Mouse (Mus musculus) thymus, adult 2 months (tissue): ENCODE measurements around the gene Tlx3.

ENCODE experiments used
- CTCF ChIP-seq: fragments of 200-500 bp; IDR thresholded peaks from 2 replicates; pipeline ENCODE4 v1.5.1; 2012; ENCODE audit warnings: mild to moderate bottlenecking, control low read depth, low read length, moderate library complexity, borderline replicate concordance; ENCODE audit not compliant: control insufficient read depth, poor library complexity, insufficient read depth; ENCODE audit errors: extremely low read depth
- POLR2A ChIP-seq: fragments of 200-500 bp; IDR thresholded peaks from 2 replicates; pipeline ENCODE4 v1.6.1; 2012; ENCODE audit warnings: mild to moderate bottlenecking, low read length, control low read depth, moderate library complexity; ENCODE audit not compliant: control insufficient read depth, poor library complexity, insufficient read depth; ENCODE audit errors: extremely low read depth

GRCm38 (mm10) chr11:33221566-33222365 lies 18.4 kb upstream of the Tlx3 start:
- TF ChIP-seq CTCF (no peak), POLR2A (no peak)
